Mouse (Mus musculus) NIH3T3 (cell line): ENCODE measurements at regions not wholly inside any gene's neighbourhood (a gene's known extent, or its start where the extent isn't known, plus 50 kb on each side); places are given as distances from the start of the nearest gene placed in this dataset.
A peak's percentile ranks its signal among the peaks of the same experiment; 100 is the strongest.

ENCODE experiments used
- DNase-seq: peaks from one replicate; pipeline ENCODE4 v3.0.0-alpha.2; 2012; ENCODE audit warnings: low read depth

DNA sequence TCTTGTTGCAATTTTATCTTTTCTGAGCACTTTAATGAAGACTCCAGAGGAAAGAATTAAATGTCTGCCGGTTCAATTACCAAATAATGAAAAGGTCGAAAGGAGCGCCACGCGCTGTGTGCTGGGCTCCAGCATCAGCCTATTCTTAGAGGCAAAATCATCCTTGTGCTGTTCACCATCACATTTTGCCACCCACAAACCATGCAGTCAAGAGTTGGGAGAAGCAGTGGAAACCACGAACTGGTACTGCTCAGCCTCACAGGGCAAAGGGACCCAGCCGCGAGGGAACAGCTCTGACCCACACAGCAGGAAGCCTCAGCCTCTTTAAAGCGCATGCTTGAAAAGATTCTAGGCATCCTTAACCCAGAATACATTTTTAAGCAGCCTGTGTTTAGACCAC is 134.0 kb upstream of the Pum3 start:
- no peak for DNase-seq

DNA sequence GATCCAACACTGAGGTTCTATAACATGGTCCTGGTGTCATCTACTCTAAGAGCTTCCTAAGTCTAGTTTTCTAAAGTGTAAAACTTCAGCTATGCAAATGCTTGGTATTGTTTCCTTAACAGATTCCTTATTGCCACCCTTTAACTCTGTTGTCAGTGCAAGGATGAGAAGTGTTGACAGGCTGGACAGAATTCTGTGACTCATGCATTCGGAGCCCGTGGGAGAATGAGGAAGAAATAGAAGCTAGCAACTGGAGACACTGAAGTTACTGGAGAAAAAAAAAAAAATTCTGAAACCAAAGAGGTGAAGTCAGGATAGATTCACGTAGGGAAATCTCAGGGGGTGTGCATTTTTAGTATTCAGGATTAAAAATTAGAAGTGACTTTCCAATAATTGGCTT is 128.6 kb upstream of the Pum3 start:
- peak; percentile 34 for DNase-seq

DNA sequence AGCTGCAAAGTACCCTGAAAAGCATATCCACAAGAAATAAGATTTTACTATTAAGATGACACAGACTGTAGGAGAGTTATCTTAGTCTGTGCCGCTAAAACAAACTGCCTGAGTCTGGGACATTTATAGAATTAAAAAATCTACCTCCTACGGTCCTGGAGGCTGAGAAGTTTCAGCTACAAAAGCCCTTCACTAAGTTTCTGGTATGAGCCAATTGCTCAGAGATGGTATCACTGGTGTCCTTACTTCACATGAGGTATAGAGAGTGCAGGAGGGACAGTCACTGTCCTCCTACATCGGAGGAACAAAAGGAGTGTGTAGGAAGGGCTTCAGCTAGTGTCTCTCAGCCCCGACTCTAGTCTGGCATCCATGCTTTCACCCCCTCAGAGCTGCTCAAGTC is 127.1 kb upstream of the Pum3 start:
- no peak for DNase-seq

DNA sequence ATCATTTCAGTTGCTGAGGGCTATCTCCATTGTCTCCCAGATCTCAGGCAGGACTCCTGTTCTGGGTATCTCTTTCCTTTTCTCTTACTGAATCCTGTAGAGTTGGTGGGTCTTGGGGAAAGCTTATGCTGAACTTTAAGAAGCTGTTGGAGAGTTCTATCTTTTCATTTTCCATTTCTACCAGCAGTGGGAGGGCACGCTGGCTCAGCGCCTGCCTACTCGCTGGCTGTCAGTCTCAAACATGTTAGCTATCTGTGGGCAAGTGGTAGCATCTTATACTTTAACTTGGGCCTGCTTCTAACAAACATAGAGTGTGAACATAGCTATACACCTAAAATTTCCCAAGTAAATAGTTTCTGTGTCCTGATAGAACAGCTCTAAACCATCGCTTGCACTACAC is 125.2 kb upstream of the Pum3 start:
- no peak for DNase-seq

GRCm38 (mm10) chr19:27553266-27553665 is 123.6 kb upstream of the Pum3 start:
- no peak for DNase-seq

- no peak for DNase-seq
These were observed 108.1 kb upstream of the Pum3 start for GRCm38 (mm10) chr19:27537746-27538145.

GRCm38 (mm10) chr19:27537066-27537465 is 107.4 kb upstream of the Pum3 start:
- DNase-seq: no peak

DNA sequence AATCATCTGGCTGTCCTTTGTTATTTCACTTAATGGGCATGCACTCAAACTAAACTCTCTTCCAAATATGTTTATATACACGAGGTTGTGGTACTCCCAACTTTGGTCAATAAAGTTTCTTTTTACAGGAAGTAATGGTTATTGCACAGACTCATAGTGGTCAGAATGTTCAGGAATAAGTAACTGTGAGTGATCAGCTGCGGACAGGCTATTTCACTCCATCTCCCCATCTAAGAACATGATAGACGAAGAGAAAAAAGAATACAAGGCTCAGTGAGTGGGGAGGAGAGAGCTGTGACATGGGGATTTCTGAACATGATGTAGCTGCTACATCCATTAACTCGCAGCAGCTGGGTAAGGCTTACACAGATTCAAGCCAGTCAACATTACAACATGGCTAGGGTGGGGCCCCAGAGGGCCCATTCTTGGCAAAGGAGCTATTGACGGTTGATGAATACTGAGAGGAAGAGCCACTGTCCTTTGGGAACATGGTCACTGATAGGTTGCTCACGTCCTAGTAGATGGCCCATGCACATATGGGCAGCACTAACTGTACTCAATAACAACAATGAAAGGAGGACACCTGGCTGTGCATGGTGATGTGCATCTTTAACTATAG is 98.4 kb upstream of the Pum3 start:
- no peak for DNase-seq

- DNase-seq: peak; percentile 36
These were observed 89.9 kb upstream of the Pum3 start for GRCm38 (mm10) chr19:27519326-27520061.

DNA sequence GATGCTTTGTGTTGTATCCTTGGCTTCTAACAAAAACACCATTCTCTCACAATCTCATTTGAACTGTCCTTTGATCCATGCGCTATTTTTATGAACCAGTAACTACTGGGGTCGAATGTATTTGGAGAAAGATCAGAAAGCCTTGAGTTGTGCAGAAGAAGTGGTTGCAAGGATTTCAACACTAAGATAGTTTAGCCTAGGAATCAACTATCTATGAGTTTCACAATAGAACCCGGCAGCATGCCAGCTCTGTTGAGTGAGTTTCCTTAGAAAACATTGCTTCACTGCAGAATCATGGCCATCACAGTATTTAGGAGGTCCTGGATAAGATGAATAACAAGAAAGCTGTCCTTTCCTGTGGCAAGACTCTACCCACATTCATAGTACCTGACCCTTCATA is 84.6 kb upstream of the Pum3 start:
- DNase-seq: peak; percentile 92

DNA sequence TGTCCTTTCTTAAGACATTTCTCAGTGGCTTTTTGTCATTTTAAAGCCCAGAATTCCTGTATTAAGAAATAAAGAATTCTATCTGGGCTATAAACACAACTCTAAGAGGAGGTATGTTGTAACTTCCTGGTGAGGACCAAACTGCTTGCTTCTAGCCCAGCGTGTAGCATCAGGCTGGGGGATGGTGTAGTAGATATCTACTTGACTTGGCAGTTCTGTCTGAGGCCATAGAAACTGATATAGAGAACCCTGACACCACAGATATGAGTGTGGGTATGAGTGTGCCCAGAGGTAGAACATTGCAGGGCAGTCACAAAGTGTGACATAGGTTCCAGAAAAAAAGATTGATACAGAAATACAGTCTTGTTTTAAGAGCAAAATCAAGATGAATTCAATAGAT is 83.9 kb upstream of the Pum3 start:
- DNase-seq: no peak

DNA sequence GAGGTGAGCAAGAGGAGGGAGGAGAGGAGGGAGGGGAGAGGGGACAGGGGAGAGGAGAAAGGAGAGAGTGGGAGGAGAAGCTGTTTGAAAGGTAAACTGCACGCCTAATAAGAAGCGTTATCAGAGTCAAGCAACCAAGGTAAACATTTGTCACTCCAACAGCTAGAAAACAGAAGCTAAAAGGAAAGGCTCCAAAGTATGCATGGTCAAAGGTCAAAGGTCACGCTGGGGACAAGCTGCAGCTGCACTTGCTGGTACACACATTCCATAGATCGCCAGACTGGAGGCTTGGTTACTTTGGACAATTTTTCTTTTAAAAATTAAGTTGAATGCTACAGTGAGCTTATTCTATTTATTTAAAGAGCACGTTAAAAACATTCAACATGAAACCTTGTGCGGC is 81.7 kb upstream of the Pum3 start:
- no peak for DNase-seq

GRCm38 (mm10) chr19:27509956-27510639 is 80.5 kb upstream of the Pum3 start:
- no peak for DNase-seq

GRCm38 (mm10) chr19:27498278-27498677 is 68.7 kb upstream of the Pum3 start:
- no peak for DNase-seq

DNA sequence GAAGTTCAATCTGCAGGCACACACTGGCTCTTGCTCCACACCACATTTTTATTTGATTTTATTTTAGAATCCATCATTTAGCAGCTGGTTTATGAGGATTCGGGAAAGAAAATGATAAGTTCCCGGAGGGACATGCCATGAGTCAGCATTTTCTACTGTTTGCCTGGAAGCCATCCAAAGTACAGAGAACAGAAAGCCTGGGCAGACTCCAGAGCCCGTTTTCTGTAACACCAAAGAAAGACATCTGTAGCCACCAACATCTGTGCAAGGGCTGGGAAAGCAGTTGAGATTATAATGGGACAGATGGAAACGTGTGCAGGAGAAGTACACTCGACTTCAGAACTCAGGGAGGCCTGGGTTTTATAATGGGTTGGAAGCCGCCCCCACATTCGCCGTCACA is 62.8 kb upstream of the Pum3 start:
- DNase-seq: peak; percentile 84

GRCm38 (mm10) chr19:27491873-27492272 is 62.2 kb upstream of the Pum3 start:
- peak; percentile 35 for DNase-seq

DNA sequence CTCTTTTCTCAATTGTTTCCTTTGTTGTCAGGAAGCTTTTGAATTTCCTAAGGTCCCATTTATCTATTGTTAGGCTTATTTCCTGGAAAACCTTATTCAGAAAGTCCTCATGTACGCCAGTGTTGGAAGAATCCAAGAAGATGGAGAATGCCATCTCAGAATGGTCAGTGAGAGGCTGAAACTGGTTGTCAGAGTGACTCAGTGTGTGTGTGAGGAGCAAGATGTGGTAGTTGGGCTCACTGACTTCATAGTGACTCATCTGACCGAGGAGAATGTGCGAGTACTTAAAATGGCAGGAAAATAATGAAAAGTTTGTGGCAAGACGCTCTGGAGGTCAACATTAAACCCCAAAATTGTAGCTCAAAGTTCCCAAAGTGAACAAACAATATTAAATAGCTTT is 59.4 kb upstream of the Pum3 start:
- DNase-seq: peak; percentile 76
